Mouse (Mus musculus): ENCODE results near the gene Zfp628. TPM values are rescaled to one million over a fixed set of nuclear protein-coding genes. Genes with fewer than 3 reads are reported as not detected.

Gene Zfp628
- total and polyA plus RNA-seq, 2 experiments from 2014 or later, result 1.7 to 8.9 TPM

- Histone ChIP-seq H3K27me3 (ENCODE audit: control insufficient read depth, insufficient read depth, low read length) (no peaks in the 10 kb centered on the region), H3K27ac (ENCODE audit: low read depth) (peak within 1 kb of the TSS; percentile 77), H3K9me3 (replicated peaks; ENCODE audit: control insufficient read depth, low read length) (no peaks in the 10 kb centered on the region), H3K4me2 (ENCODE audit: low read depth, low read length) (peak within 1 kb of the TSS; percentile 71), H3K4me1 (ENCODE audit: control insufficient read depth, insufficient read depth) (peaks cover 22% of the 10 kb centered on the region), H3K4me3 (ENCODE audit: low read depth, low read length) (peak within 1 kb of the TSS; percentile 34), H3K36me3 (replicated peaks; ENCODE audit: control insufficient read depth, insufficient read depth, low read length) (peaks cover 32% of the 10 kb centered on the region), H3K9ac (replicated peaks; ENCODE audit: low read depth, low read length) (peak within 1 kb of the TSS; percentile 32; the same call in 1 of the 2 replicates)
- no peak for TF ChIP-seq EP300 (IDR thresholded peaks at IDR 0.05; ENCODE audit: low read depth)
- 26% methylated on average over 8 of the region's 8 CpGs for WGBS
- DNase-seq (ENCODE audit: low spot score) (no peak), ATAC-seq (ENCODE audit: insufficient read depth, low read depth) (no peak)
Measured at GRCm38 (mm10) chr7:4921824-4922482, 6.9 kb downstream of the Zfp628 start, which contains the start of gene Nat14. Nat14 (plus strand) TSS chr7:4922028.

GRCm38 (mm10) chr7:4922508-4922907 lies 7.5 kb downstream of the Zfp628 start:
- ATAC-seq (ENCODE audit: insufficient read depth, low read depth), result peak; percentile 42
- Histone ChIP-seq H3K27me3 (ENCODE audit: control insufficient read depth, insufficient read depth, low read length) (no peaks in the 10 kb centered on the region), H3K4me2 (ENCODE audit: low read depth, low read length) (peak overlapping the region; percentile 71), H3K4me3 (ENCODE audit: low read depth, low read length) (peak overlapping the region; percentile 34), H3K9ac (replicated peaks; ENCODE audit: low read depth, low read length) (peak overlapping the region; percentile 32; the same call in 1 of the 2 replicates), H3K27ac (ENCODE audit: low read depth) (0 out of 2 replicates have a peak overlapping the region, but pooled peaks have one; percentile 18), H3K36me3 (replicated peaks; ENCODE audit: control insufficient read depth, insufficient read depth, low read length) (peaks cover 32% of the 10 kb centered on the region), H3K4me1 (ENCODE audit: control insufficient read depth, insufficient read depth) (peaks cover 22% of the 10 kb centered on the region), H3K9me3 (replicated peaks; ENCODE audit: control insufficient read depth, low read length) (no peaks in the 10 kb centered on the region)
- no peak for TF ChIP-seq EP300 (IDR thresholded peaks at IDR 0.05; ENCODE audit: low read depth)
- no peak for TF ChIP-seq CTCF (IDR thresholded peaks at IDR 0.05; ENCODE audit: low read depth)
- WGBS, result 1% methylated on average over 14 of the region's 14 CpGs
- DNase-seq (ENCODE audit: low spot score), result peak; percentile 66

GRCm38 (mm10) chr7:4922931-4923565 lies 8.0 kb downstream of the Zfp628 start:
- no peak for TF ChIP-seq EP300 (IDR thresholded peaks at IDR 0.05; ENCODE audit: low read depth)
- 0 out of 2 replicates have a peak, but pooled peaks have one; percentile 15 for TF ChIP-seq CTCF (IDR thresholded peaks at IDR 0.05; ENCODE audit: low read depth)
- Histone ChIP-seq H3K36me3 (replicated peaks; ENCODE audit: control insufficient read depth, insufficient read depth, low read length) (peaks cover 27% of the 10 kb centered on the region), H3K27ac (ENCODE audit: low read depth) (peak overlapping the region; percentile 59; the same call in 1 of the 2 replicates), H3K27me3 (ENCODE audit: control insufficient read depth, insufficient read depth, low read length) (no peaks in the 10 kb centered on the region), H3K9me3 (replicated peaks; ENCODE audit: control insufficient read depth, low read length) (no peaks in the 10 kb centered on the region), H3K4me1 (ENCODE audit: control insufficient read depth, insufficient read depth) (peaks cover 22% of the 10 kb centered on the region), H3K4me3 (ENCODE audit: low read depth, low read length) (peak overlapping the region; percentile 34), H3K9ac (replicated peaks; ENCODE audit: low read depth, low read length) (peak overlapping the region; percentile 32; the same call in 1 of the 2 replicates), H3K4me2 (ENCODE audit: low read depth, low read length) (peak overlapping the region; percentile 71)
- no peak for ATAC-seq (ENCODE audit: insufficient read depth, low read depth)
- 4% methylated on average over 14 of the region's 14 CpGs for WGBS
- no peak for DNase-seq (ENCODE audit: low spot score)

- Histone ChIP-seq H3K9ac (replicated peaks; ENCODE audit: low read depth, low read length) (0 out of 2 replicates have a peak overlapping the region, but pooled peaks have one; percentile 11), H3K27ac (ENCODE audit: low read depth) (peak overlapping the region; percentile 59), H3K9me3 (replicated peaks; ENCODE audit: control insufficient read depth, low read length) (no peaks in the 10 kb centered on the region), H3K4me2 (ENCODE audit: low read depth, low read length) (peak overlapping the region; percentile 71), H3K4me3 (ENCODE audit: low read depth, low read length) (peak overlapping the region; percentile 13), H3K4me1 (ENCODE audit: control insufficient read depth, insufficient read depth) (peaks cover 22% of the 10 kb centered on the region), H3K36me3 (replicated peaks; ENCODE audit: control insufficient read depth, insufficient read depth, low read length) (peaks cover 19% of the 10 kb centered on the region), H3K27me3 (ENCODE audit: control insufficient read depth, insufficient read depth, low read length) (no peaks in the 10 kb centered on the region)
- WGBS, result 6% methylated on average over 37 of the region's 37 CpGs
- DNase-seq (ENCODE audit: low spot score) (no peak), ATAC-seq (ENCODE audit: insufficient read depth, low read depth) (peak; percentile 19; the same call in 1 of the 2 replicates)
- TF ChIP-seq CTCF (IDR thresholded peaks at IDR 0.05; ENCODE audit: low read depth) (peak; percentile 39), EP300 (IDR thresholded peaks at IDR 0.05; ENCODE audit: low read depth) (no peak)
Measured at GRCm38 (mm10) chr7:4923586-4924364, 8.8 kb downstream of the Zfp628 start.

- H3K4me2 ChIP-seq (ENCODE audit: low read depth, low read length), result peak overlapping the region; percentile 71
- H3K36me3 ChIP-seq (replicated peaks; ENCODE audit: control insufficient read depth, insufficient read depth, low read length), result peaks cover 12% of the 10 kb centered on the region
- no peaks in the 10 kb centered on the region for H3K27me3 ChIP-seq (ENCODE audit: control insufficient read depth, insufficient read depth, low read length)
- H3K9ac ChIP-seq (replicated peaks; ENCODE audit: low read depth, low read length), result no peak overlapping the region
- H3K4me3 ChIP-seq (ENCODE audit: low read depth, low read length), result 0 out of 2 replicates have a peak overlapping the region, but pooled peaks have one; percentile 13
- ATAC-seq (ENCODE audit: insufficient read depth, low read depth) (no peak), DNase-seq (ENCODE audit: low spot score) (no peak)
- WGBS, result 2% methylated on average over 4 of the region's 4 CpGs
- TF ChIP-seq EP300 (IDR thresholded peaks at IDR 0.05; ENCODE audit: low read depth) (no peak), CTCF (IDR thresholded peaks at IDR 0.05; ENCODE audit: low read depth) (no peak)
- H3K9me3 ChIP-seq (replicated peaks; ENCODE audit: control insufficient read depth, low read length), result no peaks in the 10 kb centered on the region
- H3K27ac ChIP-seq (ENCODE audit: low read depth), result peak overlapping the region; percentile 59
- peaks cover 22% of the 10 kb centered on the region for H3K4me1 ChIP-seq (ENCODE audit: control insufficient read depth, insufficient read depth)
Measured at GRCm38 (mm10) chr7:4924483-4924882, 9.5 kb downstream of the Zfp628 start.

Measured in heart, postnatal 0 days (tissue).